Mouse (Mus musculus) frontal cortex, adult 2 months (tissue): ENCODE results near the gene Gabarapl1. TPM values are rescaled to one million over a fixed set of nuclear protein-coding genes. Genes with fewer than 3 reads are reported as not detected.

Experiments used
- DNase-seq, 2 experiments: peaks; one replicate each; pipeline ENCODE4 v3.0.0; 2022; ENCODE audit warnings: low spot score in 1 of 2; ENCODE audit errors: extremely low spot score in 1 of 2
- polyA plus RNA-seq: library from polyadenylated mRNA; depleted of rRNA; stranded (reverse); fragments of >200 nt; gene quantifications from 2 replicates; pipeline ENCODE4 v1.2.3, GENCODE M21; 2012

The Gabarapl1 gene
- polyA plus RNA-seq, 1 experiment, result 530 TPM

- DNase-seq, result no peak
Observed at GRCm38 (mm10) chr6:129534627-129535190, 1.7 kb downstream of the Gabarapl1 start.

GRCm38 (mm10) chr6:129535723-129536122, 2.8 kb downstream of the Gabarapl1 start:
- DNase-seq, result no peak

- DNase-seq, result no peak
Observed at GRCm38 (mm10) chr6:129538555-129538954, 5.6 kb downstream of the Gabarapl1 start.

- no peak for DNase-seq
Observed at GRCm38 (mm10) chr6:129541931-129542330, 9.0 kb downstream of the Gabarapl1 start.

GRCm38 (mm10) chr6:129542540-129542939, 9.6 kb downstream of the Gabarapl1 start:
- no peak for DNase-seq

- DNase-seq, result peak in 1 of 2 experiments; percentile 90
Observed at GRCm38 (mm10) chr6:129543709-129544606, 11.0 kb downstream of the Gabarapl1 start.

- DNase-seq, result no peak
Observed at GRCm38 (mm10) chr6:129547277-129547676, 14.3 kb downstream of the Gabarapl1 start.

- DNase-seq, result no peak
Observed at GRCm38 (mm10) chr6:129548009-129548408, 15.0 kb downstream of the Gabarapl1 start.

GRCm38 (mm10) chr6:129557298-129558023, 24.5 kb downstream of the Gabarapl1 start:
- DNase-seq, result no peak

- peak in 1 of 2 experiments; percentile 80 for DNase-seq
Observed at GRCm38 (mm10) chr6:129558946-129559640, 26.1 kb downstream of the Gabarapl1 start.

- DNase-seq, result no peak
Observed at GRCm38 (mm10) chr6:129559641-129560027, 26.7 kb downstream of the Gabarapl1 start.

GRCm38 (mm10) chr6:129565257-129565656, 32.3 kb downstream of the Gabarapl1 start:
- no peak for DNase-seq

- peak in 1 of 2 experiments; percentile 25 for DNase-seq
Observed at GRCm38 (mm10) chr6:129575315-129575714, 42.4 kb downstream of the Gabarapl1 start.

- no peak for DNase-seq
Observed at GRCm38 (mm10) chr6:129577605-129578004, 44.6 kb downstream of the Gabarapl1 start, which contains the start of gene Klre1. Gene Klre1, plus strand, starts transcription at chr6:129577905.

GRCm38 (mm10) chr6:129581274-129581673, 48.3 kb downstream of the Gabarapl1 start:
- DNase-seq, result peak in 1 of 2 experiments; percentile 43

GRCm38 (mm10) chr6:129581896-129582295, 48.9 kb downstream of the Gabarapl1 start:
- DNase-seq, result no peak

- DNase-seq, result no peak
Observed at GRCm38 (mm10) chr6:129583014-129583413, 50.1 kb downstream of the Gabarapl1 start.

GRCm38 (mm10) chr6:129591508-129591907, 58.5 kb downstream of the Gabarapl1 start, which contains the start of gene Klrd1:
Gene Klrd1, plus strand, starts transcription at chr6:129591782.
- no peak for DNase-seq
